Mouse (Mus musculus) testis, postnatal 14 days (tissue): Measurements from ENCODE around the gene Neurl1a.

ENCODE experiments used
- DNase-seq: peaks from one replicate; pipeline ENCODE4 v3.0.0; 2021; ENCODE audit warnings: low spot score

The Neurl1a gene

DNA sequence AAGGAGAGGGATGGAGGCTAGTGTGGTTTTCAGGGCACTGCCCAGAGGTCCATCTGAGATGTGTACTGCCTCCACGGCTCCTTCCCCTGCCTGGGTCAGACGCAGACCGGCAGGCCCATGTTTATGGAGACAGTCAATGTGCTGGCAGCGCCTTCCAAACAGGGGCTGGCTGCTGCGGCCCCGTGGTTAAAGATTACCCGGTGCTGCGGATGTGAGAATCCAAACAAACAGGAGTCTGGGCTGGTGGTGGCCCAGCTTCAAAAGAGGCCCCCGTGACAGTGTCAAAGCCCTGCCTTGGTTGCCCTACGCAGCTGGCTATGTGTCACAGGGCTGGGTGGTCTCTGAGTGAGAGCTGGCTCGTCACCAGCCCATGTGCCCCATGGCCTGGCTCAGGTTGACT lies 69.2 kb downstream of the Neurl1a start:
- no peak for DNase-seq

DNA sequence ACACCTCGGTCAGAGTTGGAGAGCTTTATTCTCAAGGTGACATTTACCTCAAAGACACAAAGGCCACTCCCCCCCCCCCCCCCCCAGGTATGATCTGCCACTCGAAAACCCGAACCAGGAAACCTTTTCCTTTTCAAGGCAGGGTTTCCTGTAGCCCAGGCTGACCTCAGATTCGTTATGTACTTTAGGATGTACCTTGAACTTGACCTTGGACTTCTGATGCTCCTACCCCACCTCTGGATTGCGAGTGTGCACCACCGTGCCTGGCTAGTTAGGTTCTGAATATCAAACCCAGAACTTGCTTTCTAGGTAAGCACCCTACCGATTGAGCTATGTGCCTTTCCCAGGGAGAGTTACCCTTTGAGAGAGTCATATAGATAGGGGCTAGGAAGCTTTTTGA lies 69.7 kb downstream of the Neurl1a start:
- DNase-seq: no peak

DNA sequence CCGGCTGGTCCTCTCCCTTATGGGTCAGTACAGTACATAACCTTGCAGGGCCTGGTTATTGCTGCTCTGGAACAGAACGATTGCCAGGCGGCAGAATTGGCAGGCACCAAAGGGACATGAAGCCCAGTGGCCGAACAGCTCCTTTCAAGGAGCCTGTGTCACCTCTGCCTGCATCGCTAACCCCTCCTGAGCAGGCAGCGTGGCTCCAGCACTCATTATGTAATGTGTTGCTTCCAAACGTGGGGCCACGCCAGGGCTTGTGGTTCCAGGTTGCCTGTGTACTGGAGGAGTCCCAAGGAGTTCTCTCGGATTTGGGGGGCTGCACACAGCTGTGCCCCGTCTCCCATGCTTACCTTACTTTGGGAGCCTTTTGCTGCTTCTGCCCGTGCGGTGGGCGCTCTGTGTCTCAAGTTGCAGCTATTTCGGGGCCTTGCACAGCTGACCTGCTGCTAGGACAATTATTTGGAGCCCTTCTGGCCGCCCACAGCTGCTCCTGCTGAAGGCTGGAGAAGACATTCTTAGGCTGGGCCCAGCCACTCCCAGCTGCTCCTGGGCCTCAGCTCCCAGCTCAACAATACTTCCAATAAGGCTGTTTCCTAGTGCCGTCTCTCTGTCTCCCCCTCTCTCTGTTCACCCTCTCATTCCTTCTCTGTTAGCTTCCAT lies 70.4 kb downstream of the Neurl1a start:
- no peak for DNase-seq

DNA sequence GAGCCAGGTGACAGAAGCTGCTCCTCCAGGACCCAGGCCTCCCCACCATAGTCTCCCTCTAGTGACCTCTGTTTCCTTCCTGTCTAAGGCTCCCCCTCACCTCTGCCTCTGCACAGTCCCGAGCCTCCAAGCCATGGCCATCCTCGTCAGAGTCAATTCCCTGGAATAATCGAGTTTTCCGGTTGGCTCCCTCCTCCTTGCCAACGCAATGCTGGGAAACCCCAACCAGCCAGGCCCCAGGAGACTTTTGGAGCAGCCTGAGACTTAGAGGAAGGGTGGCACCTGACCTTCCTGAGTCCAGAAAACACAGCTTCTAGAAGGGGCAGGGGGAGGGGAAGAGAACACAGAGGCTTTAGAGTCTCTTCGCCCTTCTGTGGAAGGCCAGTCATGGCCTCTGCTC lies 72.3 kb downstream of the Neurl1a start:
- no peak for DNase-seq

DNA sequence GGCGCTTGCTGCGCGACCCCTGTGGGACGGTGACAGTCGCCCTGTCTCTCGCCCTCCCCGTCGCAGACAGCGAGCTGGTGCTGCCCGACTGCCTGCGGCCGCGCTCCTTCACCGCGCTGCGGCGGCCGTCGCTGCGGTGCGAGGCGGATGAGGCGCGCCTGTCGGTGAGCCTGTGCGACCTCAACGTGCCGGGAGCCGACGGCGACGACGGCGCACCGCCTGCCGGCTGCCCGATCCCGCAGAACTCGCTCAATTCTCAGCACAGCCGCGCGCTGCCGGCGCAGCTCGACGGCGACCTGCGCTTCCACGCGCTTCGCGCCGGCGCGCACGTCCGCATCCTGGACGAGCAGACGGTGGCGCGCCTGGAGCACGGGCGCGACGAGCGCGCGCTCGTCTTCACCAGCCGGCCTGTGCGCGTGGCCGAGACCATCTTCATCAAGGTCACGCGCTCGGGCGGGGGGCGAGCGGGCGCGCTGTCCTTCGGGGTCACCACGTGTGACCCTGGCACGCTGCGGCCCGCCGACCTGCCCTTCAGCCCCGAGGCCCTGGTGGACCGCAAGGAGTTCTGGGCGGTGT lies 74.5 kb downstream of the Neurl1a start:
- DNase-seq: no peak

DNA sequence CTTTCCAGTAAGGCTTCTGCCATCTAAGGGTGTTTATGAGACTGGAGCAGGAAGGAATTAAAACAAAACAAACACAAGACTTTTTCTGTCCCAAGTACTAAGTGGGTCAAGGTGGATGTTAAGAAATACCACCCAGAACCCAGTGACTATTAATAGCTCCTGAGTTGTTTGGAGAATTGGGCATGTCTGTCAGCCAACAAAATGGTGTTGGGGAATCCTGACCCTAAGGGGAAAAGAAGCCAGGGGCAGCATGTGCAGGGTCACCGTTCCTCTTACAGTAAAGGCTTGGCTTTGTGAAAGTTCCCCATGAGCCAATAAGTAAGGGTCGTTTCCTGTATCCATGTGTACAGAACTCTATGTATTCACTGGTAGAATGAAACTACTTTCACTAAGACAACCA lies 76.4 kb downstream of the Neurl1a start:
- no peak for DNase-seq

DNA sequence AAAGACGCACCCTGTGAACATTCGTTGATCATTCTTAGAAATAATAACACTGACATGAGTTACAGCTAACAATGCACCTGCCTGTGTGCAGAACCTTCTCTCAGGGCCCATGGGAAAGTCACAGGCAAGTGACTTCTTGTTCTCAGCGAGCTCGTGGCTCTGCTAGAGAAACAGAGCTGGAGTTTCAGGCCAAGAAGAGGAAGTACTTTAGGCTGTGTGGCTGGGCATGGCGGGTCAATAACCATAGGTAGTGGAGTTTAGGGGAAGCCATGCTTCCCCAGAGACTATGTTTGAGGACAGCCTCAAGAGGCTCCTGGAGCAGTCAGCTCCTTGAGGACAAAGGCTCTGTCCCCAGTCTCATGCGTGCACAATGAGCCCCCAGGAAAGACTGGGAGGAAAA lies 77.3 kb downstream of the Neurl1a start:
- no peak for DNase-seq

DNA sequence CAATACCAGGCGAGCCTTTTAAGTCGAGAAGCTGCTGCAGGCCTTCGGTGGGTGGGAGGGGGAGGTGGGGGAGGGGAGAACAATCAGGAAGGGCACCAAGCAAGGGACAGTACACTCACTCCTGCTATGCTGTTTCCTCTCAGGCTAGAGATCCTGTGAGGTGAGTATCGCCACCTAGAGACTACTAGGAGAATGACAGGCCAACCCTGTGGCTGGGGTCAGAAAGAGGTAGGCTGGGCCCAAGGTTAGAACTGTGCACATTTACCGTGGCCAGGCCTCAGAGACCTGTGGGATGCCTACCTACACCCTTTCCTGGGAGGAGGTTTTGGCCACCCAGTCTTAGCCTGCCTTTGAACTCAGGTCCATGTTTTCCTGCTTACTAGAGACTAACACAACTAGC lies 81.0 kb downstream of the Neurl1a start:
- DNase-seq: no peak

DNA sequence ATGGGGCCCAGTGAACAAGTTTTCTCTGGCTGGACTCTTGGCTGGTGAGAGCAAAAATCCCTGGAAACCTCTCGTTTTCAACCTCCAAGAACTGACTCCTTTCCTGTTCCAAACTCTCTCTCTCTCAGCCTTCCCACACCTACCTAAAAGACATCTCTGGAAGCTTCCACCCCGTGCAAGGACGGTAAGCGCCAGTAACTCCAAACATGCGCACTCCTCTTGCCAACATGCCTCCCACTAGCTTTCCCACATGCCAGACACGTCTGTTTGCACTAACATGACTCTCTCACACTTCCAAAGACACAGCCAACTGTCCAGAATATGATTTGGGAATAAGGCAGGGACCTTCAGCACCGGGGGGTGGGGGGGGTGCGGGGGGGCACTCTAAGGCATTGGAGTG lies 82.6 kb downstream of the Neurl1a start:
- DNase-seq: no peak

DNA sequence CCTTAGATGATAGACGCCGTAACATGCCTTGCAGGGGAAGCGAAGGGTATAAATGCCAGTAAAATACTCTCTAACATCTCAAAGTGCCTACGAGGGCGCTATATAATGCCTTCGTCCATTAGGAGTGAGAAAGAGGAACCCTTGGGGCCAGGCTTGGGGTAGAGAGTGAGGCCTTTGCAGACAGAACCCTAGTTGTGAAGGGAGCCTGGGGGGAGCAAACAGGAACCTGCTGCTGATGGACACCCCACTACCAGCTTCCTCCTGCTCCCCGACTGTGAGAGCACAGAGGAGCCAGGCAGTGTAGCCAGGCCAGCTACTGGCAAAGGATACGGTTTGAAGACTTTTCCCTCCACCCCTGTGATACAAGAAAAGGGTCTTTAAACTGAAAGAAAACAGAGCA lies 85.0 kb downstream of the Neurl1a start:
- no peak for DNase-seq

DNA sequence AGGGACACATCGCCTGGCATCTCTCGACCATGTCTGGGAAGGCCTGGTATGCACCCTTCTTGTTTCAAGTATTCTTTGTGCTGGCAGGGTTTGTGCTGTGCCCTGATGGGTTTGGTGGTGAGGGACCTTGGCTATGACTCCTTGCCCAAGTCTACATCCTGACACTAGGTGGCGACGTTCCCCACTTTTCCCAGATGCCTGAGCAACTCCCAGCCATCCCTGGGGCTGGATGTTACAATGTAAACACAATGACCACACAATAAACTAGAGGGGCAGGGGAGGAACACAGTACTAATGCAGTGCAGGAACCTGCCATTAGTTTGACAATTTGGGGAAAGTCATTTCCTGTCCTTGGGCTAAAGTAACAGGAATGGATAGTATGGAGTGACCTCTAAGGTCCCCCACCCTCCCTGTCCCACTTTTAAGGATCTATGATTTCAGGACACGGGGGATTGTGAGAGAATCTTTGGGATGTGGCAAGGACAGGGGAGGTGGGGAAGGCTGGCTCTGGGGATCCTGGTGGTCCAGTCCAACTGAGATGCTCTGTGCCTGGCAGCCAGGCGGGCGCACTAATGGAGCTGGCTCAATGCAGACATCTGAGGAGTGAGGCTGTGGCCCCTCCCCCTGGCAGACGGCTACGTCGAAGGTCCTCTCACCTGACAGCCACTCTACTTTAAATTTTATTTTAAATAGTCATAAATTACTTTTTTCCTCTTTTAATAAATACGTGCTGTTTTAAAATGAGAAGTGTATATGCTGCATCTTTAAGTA lies 85.9 kb downstream of the Neurl1a start:
- peak; percentile 57 for DNase-seq

DNA sequence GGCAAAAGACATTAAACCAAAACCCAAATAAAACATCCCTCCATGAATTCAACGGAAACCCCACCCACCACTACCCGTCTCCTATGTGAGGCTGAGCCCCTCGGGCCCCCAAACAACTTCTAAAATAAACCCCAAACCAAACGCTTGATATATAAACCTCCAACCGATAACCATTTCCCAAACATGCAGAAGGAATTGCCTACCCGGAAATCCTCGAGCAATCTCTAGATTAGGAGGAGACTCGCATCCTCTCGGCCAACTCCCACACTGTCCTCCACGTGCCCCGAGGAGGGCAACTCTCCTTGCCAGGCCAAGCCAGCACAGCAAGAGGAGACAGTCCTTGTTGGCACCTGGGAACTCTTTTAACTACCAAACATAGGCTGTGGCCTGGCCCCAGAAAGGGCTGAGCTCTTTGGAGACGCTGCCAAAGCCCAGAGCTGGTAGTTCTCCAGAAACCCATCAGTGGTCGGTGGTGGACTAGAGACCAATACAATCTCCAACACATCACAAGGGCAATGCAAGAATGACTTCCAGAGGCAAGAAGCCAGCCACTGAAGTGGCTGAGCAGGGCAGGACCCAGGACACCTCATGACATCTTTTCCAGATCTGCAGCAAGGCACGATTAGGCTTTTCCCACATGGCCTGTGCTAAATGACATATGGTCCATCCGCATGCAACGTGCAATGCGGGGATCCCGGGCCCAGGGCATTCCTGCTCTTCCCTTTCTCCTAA lies 87.6 kb downstream of the Neurl1a start:
- no peak for DNase-seq

DNA sequence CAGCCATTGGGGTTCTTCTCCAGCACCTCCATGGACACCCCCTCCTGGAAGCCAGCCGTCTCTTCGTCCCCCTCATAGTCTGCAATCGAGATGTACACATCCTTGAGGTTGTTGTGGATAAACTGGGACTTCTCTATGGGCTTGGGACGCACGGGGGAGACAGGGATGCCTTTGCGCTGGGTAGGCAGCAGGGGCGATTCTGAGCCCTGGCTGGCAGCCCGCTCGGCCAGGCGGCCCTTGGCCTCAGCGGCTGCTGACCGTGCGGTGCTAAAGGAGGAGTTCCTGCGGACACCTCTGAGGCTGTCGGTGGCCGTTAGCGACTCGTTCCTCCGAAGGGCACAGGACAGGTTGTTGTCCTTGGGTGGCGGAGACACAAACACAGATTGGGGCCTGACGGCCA lies 88.4 kb downstream of the Neurl1a start:
- no peak for DNase-seq

DNA sequence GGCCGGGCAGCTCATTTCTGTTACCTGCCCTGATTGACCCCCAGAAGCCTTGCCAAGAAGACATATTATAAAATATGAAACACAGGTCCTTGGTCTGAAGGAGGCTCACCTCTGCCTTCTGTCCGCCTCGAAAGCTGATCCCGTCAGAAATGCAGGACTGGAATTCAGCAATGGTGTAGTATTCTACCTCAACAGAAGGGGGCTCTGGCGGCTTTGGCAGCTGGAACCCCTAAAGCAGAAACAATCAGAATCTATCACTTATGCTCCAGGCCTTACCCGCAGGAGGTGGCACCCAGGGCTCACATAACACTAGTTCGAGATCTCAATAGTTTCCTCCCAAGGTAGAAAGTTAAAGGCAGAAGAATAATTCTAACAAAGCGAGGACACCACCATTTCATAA lies 91.1 kb downstream of the Neurl1a start:
- no peak for DNase-seq

DNA sequence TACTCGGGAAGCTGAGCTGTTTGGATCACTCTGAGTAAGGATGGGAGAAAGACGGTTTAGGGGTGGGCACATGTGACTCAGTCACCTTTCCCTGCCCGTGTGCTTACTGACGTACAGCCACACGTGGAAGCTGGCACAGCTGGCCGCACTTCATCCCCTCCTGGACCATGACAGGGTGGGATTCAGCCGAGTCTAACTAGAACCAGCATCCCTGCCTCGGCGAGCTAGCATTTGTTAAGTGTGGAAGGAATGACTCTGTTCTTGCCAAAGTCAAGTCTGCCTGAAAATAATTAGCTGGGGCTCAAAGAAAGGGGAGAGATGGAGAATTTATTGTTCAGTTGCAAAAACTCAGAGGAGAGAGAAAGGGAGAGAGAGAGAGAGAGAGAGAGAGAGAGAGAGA lies 91.9 kb downstream of the Neurl1a start:
- DNase-seq: no peak

DNA sequence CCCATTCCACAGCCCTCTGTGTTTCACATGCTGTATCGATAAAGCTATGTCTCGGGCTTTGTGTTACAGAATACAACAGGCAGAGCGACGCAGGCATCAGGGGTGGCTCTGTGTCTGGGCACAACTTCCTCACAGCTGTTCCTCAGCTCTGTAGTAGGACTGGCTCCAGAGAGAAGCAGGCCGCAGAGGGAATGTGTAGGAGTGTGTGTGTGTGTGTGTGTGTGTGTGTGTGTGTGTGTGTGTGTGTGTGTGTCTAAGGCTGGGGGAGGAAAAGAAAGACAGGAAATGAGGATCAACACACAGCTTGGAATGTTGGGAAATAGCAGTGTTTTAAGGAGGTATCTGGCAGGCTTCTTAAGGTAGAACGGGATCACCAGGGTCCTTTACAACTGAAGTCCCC lies 98.1 kb downstream of the Neurl1a start:
- no peak for DNase-seq

DNA sequence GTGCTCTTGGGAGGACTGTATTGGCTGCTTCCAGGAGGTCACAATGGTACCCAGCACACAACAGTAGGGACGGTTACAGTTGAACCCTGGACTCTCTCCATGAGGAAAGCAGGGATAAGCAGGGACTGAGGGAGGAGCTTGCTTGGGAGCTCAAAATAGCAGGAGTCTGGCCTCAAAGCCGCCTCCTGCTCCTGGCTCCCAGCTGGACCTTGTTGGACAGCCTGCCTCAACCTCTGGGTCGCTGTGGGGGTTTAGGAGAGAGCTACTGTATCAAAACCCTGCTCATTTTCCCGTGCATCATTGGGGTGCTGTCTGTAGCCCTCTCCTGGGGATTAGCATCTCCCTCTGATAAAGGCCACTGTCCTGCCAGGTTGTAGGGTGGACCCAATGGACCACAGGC lies 100.8 kb downstream of the Neurl1a start:
- no peak for DNase-seq

DNA sequence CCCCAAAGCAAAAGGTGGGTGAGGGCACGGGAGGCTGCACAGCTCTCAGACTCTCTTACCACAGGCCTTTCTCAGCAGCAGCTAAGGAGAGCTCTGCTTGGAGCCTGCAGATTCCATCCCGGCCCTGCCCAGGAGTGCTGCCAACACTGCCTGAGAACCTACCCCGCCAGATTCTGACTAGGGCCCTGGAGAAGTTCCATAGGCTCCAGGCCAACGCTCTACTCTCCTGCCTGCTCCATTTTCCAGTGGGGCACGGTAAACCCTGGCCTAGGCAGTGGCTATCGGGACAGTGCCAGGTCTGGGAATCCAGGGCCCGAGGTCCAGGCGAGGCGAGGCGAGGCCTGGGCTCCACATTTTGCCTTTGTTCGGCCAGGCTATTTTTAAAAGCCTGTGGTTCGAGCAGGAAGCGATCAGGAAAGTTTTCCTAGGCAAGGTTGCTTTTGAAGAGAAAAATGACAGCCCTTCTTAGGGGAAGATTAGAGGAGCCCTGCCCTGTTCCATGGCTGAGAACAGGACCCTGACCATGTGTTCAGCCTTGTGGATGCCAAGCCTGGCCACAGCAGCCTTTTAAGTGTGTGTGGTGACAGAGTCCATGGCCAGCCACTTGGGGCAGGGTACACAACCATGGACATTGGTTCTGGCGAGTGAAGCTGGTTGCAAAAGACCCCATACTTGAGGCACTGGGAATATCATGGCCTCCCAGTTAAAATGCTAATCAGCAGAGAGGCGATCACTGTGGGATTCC lies 101.3 kb downstream of the Neurl1a start:
- DNase-seq: peak; percentile 61

DNA sequence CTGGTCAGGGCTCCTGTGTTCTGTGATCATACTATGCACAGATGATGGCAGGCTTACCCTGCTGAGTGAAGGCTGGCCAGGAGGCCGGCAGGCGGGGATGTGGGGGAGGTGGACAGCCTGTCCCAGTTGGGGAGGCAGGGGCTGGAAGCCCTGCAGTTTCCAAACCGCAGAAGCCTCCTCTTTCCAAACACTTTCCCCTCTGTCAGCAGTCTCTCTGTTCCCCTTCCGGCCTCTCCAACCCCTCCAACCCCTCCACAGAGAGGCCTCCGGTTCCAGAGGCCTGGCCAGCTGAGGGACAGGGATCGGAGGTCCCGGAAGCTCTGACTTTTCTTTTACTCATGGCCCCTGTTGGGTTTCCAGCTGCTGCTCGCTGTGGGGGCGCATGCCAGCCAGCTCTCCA lies 102.3 kb downstream of the Neurl1a start:
- peak; percentile 38 for DNase-seq

DNA sequence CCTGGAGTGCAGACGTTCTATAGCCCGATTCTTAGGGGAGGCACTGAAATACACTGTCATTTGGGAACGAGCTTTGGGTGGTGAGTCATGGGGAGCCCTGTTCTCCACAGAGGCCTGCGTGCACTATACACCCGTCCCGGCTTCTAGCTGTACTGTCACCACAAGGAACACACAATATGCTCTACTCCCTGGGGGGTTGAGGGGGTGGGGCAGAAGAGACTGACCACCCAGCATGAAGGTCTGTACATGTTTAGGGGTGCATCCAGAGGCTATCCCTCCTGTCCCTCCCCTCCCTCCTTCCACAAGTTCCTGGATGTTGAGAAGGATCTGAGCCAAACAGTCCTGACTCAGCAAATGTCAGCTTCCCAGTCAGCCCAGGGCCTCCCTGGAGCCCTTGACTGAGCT lies 103.4 kb downstream of the Neurl1a start:
- DNase-seq: no peak

DNA sequence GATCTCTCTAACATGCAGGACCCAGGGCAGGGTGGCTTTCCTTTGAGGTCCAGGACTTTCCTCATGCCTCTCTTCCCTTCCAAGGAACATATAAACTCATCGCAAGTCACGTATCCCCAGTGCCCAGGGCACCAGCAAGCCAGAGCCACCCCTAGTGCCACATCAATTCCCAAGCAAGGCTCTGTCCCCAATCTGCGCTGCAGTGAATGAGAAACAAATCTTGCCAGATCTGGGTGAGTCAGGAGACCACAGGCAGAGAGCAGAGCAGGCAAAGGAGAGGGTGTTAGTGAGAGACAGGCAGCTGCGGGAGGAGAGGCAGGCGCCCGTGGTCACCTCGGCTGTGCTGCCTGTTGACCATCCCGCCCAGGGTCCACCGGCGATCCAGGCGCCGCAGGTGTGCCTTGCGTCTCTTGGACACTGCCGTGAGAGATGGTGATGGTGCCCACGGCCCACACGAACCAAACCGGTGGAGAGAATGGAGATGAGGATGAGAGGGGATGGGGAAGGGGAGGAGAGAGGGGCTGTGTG lies 104.1 kb downstream of the Neurl1a start:
- DNase-seq: no peak

DNA sequence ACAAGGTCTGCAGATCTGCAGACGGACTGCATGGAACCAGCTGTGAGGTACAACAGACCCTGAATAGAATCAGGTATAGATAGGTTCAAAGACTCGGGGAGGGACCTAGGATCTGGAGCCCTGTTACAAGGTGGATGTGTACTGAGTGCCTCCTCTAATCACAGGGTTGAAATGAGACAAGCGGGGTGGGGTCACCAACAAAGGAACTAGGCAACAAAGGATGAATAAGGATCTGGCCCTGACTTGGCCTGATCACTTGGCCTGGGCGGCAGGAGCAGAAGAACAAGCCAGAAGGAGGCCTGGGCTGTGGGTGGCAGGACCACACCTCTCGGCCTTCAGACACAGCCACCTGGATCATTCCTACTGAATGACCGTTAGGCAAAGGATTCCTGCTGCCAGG lies 107.0 kb downstream of the Neurl1a start:
- no peak for DNase-seq
